Mouse (Mus musculus) c-Kit-positive CD71-positive TER-119-positive erythroid progenitor cells, embryonic 14.5 days (primary cell): ENCODE results near the gene Eral1.
"Not testable (repeated sequence)": the region's sequence is repeated elsewhere in the genome, so short reads cannot be mapped to it uniquely, and the experiment has no call there.

Experiments used
- DNase-seq: peaks from one replicate; pipeline ENCODE4 v3.0.0-alpha.2; 2013; ENCODE audit warnings: low spot score

Gene Eral1

GRCm38 (mm10) chr11:78087756-78088281 lies 7.6 kb upstream of the Eral1 start:
- no peak for DNase-seq

- DNase-seq, result no peak
Measured at GRCm38 (mm10) chr11:78086925-78087479, 6.8 kb upstream of the Eral1 start.

GRCm38 (mm10) chr11:78083595-78083994 lies 3.4 kb upstream of the Eral1 start:
- no peak for DNase-seq

- DNase-seq, result no peak
Measured at GRCm38 (mm10) chr11:78074666-78075065, 5.5 kb downstream of the Eral1 start.

- no peak for DNase-seq
Measured at GRCm38 (mm10) chr11:78074277-78074652, 5.9 kb downstream of the Eral1 start.

GRCm38 (mm10) chr11:78073577-78074276 lies 6.5 kb downstream of the Eral1 start:
- peak; percentile 92 for DNase-seq

GRCm38 (mm10) chr11:78072425-78073130 lies 7.6 kb downstream of the Eral1 start:
- peak; percentile 92 for DNase-seq

- no peak for DNase-seq
Measured at GRCm38 (mm10) chr11:78071938-78072337, 8.2 kb downstream of the Eral1 start.

GRCm38 (mm10) chr11:78069646-78070045 lies 10.5 kb downstream of the Eral1 start:
- DNase-seq, result peak; percentile 90

- no peak for DNase-seq
Measured at GRCm38 (mm10) chr11:78069130-78069529, 11.1 kb downstream of the Eral1 start.

GRCm38 (mm10) chr11:78067566-78067965 lies 12.6 kb downstream of the Eral1 start:
- no peak for DNase-seq

GRCm38 (mm10) chr11:78066641-78067040 lies 13.5 kb downstream of the Eral1 start:
- no peak for DNase-seq

GRCm38 (mm10) chr11:78065906-78066305 lies 14.3 kb downstream of the Eral1 start:
- DNase-seq, result peak; percentile 84

GRCm38 (mm10) chr11:78062563-78062962 lies 17.6 kb downstream of the Eral1 start:
- DNase-seq, result no peak

GRCm38 (mm10) chr11:78059833-78060757 lies 20.1 kb downstream of the Eral1 start:
- DNase-seq, result no peak

GRCm38 (mm10) chr11:78056946-78057345 lies 23.2 kb downstream of the Eral1 start:
- DNase-seq, result no peak

- no peak for DNase-seq
Measured at GRCm38 (mm10) chr11:78053078-78053477, 27.1 kb downstream of the Eral1 start.

- DNase-seq, result not testable (repeated sequence)
Measured at GRCm38 (mm10) chr11:78048637-78049036, 31.5 kb downstream of the Eral1 start.

GRCm38 (mm10) chr11:78044758-78045251 lies 35.4 kb downstream of the Eral1 start:
- DNase-seq, result no peak

GRCm38 (mm10) chr11:78042290-78042870 lies 37.8 kb downstream of the Eral1 start:
- not testable (repeated sequence) for DNase-seq

- no peak for DNase-seq
Measured at GRCm38 (mm10) chr11:78040878-78041277, 39.3 kb downstream of the Eral1 start.
